Mouse (Mus musculus): ENCODE data around the gene Soat1.
A peak's percentile ranks its signal among the peaks of the same experiment; 100 is the strongest.
"Not testable (repeated sequence)": the region's sequence is repeated elsewhere in the genome, so short reads cannot be mapped to it uniquely, and the experiment has no call there.

The Soat1 gene

DNA sequence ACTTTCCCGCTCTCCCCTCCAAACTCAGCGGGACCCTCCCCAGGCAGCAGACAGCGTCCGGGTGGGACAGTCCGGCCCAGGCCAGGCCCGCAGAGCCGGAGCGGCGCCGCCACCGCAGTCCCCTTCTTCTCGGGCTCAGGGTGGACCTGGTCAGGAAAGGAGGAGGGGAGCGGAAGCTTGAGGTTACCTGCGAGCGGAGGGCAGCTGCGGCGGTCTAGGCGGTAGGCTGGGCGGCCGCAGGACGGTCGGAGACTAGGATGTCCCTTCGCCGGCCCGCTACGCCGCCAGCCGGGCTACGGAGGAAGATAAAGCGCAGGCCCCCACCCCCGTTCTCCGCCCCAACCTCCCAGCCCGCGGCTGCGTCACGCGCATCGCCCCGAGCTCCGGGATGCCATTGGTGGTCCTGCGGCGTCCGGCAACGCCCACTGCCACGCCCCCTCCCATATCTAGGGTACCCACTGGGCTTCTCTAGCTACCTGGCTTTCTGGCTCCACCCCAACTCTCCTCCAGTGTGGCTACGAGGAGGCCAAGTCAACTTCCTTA, at the start of gene Soat1:
Gene Soat1, minus strand, starts transcription at position 371 of the 543 bp plus-strand sequence.
- DNase-seq (ENCODE audit: inconsistent ontology term), result peak; percentile 95

- DNase-seq (ENCODE audit: inconsistent ontology term), result not testable (repeated sequence)
Measured at GRCm38 (mm10) chr1:156523842-156524241, 49.7 kb upstream of the Soat1 start, which contains the start of gene Gm10031. Gene Gm10031, plus strand, starts transcription at chr1:156524012.

GRCm38 (mm10) chr1:156521796-156522517, 47.8 kb upstream of the Soat1 start:
- DNase-seq (ENCODE audit: inconsistent ontology term), result peak; percentile 52

- no peak for DNase-seq (ENCODE audit: inconsistent ontology term)
Measured at GRCm38 (mm10) chr1:156520136-156520780, 46.1 kb upstream of the Soat1 start.

- peak; percentile 45 for DNase-seq (ENCODE audit: inconsistent ontology term)
Measured at GRCm38 (mm10) chr1:156507753-156508152, 33.6 kb upstream of the Soat1 start.

DNA sequence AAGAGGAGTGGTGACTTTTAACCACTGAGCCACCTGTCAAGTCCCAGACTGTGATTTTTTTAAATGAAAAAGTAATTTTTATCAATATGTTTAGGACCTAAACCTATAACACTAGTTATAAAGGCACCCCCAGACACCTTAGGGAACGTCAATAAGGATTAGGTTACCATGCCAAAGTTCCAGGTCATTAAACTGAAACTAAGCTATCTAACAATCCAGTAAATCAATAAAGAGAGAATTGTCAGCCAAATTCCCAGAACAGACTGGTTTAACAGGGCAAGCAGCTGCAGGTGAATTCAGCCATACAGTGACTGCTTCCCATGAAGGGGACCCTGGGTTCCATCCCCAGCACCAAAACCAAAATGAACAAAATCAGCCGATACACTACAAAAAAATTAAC, 31.8 kb upstream of the Soat1 start:
- DNase-seq (ENCODE audit: inconsistent ontology term), result no peak

- no peak for DNase-seq (ENCODE audit: inconsistent ontology term)
Measured at GRCm38 (mm10) chr1:156504945-156505523, 30.9 kb upstream of the Soat1 start.

- no peak for DNase-seq (ENCODE audit: inconsistent ontology term)
Measured at GRCm38 (mm10) chr1:156496910-156497309, 22.8 kb upstream of the Soat1 start.

- no peak for DNase-seq (ENCODE audit: inconsistent ontology term)
Measured at GRCm38 (mm10) chr1:156495025-156495424, 20.9 kb upstream of the Soat1 start.

GRCm38 (mm10) chr1:156491226-156491796, 17.2 kb upstream of the Soat1 start:
- no peak for DNase-seq (ENCODE audit: inconsistent ontology term)

DNA sequence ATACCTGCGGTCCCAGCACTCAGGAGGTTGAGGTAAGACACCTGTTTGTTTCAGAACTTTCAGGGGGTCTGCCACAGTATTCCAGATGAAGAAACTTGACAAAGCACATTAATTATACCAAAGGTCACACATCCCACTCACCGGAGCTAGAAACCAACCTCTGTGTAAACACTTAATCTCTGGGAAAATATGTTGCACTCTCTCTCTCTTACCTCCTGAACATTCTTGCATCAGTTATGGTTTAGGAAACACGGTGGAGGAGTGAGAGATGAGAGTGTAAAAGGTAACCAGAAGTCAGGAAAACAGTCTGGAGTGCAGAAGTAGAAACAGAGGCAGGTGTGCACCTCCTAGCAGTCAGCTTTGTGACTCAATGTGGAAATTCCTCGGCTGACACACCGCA, 13.9 kb upstream of the Soat1 start:
- DNase-seq (ENCODE audit: inconsistent ontology term), result no peak

- DNase-seq (ENCODE audit: inconsistent ontology term), result no peak
Measured at GRCm38 (mm10) chr1:156487498-156487897, 13.4 kb upstream of the Soat1 start.

GRCm38 (mm10) chr1:156481826-156482225, 7.7 kb upstream of the Soat1 start:
- DNase-seq (ENCODE audit: inconsistent ontology term), result no peak

- DNase-seq (ENCODE audit: inconsistent ontology term), result no peak
Measured at GRCm38 (mm10) chr1:156476535-156476934, 2.4 kb upstream of the Soat1 start.

- no peak for DNase-seq (ENCODE audit: inconsistent ontology term)
Measured at GRCm38 (mm10) chr1:156476016-156476415, 1.9 kb upstream of the Soat1 start.

GRCm38 (mm10) chr1:156474854-156475253, 723 bp upstream of the Soat1 start:
- DNase-seq (ENCODE audit: inconsistent ontology term), result peak; percentile 1

DNA sequence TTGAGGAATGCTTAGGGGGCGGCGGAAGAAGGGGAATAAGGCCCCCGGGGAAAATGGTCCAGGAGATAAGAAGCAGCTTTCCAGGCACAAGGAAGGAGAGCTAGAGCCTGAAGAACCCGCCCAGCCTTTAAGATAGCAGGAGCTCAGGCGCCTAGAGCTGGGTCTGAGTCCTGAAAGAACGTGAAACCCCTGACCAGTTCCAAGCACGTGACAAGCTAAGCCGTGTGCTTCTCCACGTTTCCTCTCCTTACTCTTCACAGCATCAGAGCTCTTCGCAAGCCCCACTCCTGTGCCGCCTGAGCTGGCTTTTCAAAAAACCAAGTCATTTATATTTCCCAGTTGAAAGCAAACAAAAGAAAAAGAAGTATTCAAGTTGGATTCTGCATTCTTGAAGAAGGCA, 1.1 kb downstream of the Soat1 start:
- DNase-seq (ENCODE audit: inconsistent ontology term), result peak; percentile 43

- DNase-seq (ENCODE audit: inconsistent ontology term), result no peak
Measured at GRCm38 (mm10) chr1:156471955-156472354, 2.2 kb downstream of the Soat1 start.

DNA sequence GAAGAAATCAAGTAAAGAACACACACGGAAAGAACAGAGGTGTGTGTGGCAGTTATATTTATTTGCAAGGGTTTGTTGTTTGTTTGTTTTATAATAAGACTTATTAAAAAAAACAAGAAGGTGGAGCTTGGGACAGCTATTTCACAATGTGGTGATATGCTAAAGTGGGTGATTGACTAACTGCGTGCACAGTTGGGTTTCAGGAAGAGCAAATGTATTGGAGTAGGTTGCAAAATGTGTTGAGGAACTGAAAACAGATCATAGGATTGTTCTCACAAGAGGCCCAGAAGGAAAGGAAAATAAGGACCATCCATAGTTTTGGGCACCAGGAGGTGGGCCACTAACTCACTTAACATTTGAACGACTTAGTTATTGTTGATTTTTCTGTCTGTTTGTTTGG, 3.1 kb downstream of the Soat1 start:
- no peak for DNase-seq (ENCODE audit: inconsistent ontology term)

GRCm38 (mm10) chr1:156470557-156470956, 3.6 kb downstream of the Soat1 start:
- no peak for DNase-seq (ENCODE audit: inconsistent ontology term)

DNA sequence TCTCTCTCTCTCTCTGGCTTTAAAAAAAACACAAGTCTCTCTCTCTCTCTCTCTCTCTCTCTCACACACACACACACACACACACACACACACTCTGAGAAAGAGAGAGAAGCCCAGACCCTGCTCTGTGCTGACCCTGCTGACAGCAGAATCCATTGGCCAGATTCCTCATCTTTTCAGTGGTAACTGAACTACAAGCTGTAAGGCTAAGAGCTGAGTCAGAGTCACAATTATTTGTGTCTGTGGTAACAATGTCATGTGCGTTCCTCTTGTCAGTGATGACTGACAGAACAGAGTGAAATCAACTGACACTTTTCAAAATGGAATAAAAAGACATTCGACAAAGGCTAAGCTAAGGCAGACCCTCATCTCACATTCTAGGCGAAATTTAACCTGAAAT, 5.6 kb downstream of the Soat1 start:
- DNase-seq (ENCODE audit: inconsistent ontology term), result peak; percentile 31

GRCm38 (mm10) chr1:156467655-156468255, 6.4 kb downstream of the Soat1 start:
- DNase-seq (ENCODE audit: inconsistent ontology term), result peak; percentile 23

Data from Muller cell, postnatal 12 days (primary cell).